Mouse (Mus musculus): ENCODE measurements around the gene Olfr140.

Gene Olfr140

DNA sequence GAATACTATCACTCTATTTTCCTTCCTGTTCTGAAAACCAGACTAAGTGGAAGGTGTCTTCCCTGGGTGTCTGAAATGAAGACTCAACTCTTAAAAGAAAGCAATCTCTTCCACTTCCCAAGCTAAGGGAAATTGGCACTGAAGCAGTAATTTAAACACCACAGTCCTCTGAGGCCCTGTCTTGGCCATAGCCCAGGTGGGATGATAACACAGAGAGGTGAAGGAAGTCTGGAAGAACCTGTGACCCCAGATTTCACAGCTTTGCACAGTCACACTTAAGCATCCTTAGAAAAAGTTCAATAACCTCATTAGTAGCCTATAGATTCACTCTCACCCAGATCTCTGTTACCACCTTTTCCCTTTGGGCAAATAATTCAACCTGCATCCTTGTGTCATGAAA is at the start of gene Olfr140:
Olfr140 (minus strand) TSS at position 101 of the 400 bp plus-strand sequence.
- no peak for ATAC-seq (ENCODE audit: insufficient number of reproducible peaks, low FRiP score, low TSS enrichment)

DNA sequence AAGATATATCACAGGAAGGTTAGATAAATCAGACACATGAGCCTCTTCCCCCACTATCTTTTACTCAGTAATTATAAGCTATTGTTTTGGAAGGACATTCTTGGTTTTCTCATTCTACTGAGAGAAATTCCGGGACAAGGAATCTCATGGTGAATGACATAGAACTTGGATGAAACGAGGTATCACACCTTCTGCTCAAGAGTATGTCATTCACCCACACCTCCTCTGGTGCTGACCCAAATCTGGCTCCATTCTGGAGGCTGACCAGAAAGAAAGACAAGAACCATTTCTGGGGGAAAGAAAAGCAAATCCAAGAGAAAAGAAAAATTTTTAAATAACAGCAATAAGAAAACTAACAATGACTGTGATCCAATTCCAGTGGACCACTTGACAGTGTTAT is 6.7 kb upstream of the Olfr140 start:
- no peak for ATAC-seq (ENCODE audit: insufficient number of reproducible peaks, low FRiP score, low TSS enrichment)

DNA sequence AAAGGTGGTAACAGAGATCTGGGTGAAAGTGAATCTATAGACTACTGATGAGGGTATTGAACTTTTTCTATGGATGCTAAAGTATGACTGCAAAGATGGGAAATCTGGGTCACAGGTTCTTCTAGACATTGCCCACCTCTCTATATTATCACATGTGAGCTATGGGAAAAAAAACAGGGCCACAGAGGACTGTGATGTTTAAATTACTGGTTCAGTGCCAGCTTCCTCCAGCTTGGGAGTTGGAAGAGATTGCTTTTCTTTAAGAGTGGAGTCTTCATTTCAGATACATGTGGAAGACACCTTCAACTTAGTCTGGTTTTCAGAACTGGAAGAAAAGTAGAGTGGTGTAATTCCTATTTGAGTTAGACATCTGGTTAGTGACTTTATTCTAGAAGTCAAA is 28.4 kb downstream of the Olfr140 start, which contains the start of gene Olfr1265:
Olfr1265 (plus strand) TSS at position 301 of the 400 bp plus-strand sequence.
- no peak for ATAC-seq (ENCODE audit: insufficient number of reproducible peaks, low FRiP score, low TSS enrichment)

DNA sequence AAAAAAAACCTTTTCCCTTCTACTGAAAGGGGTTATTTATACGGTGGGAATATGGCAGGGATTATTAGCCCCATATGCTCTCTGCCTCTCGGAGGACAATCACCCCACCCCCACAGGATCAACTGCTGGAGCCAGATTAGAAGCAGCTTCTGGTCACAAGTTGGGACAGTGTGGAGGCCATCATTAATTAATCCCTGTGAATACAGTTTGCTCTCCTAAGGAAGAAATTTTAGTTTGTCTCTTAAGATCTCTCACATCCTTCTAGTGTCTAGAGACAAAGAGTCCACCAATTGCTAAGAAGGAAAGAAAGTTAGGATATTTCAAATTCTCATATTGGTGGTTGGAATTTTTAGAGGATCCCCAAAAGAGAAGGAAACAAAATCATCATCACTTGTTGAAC is 37.9 kb downstream of the Olfr140 start, which contains the start of gene Olfr1264:
Olfr1264 (minus strand) TSS at position 101 of the 400 bp plus-strand sequence.
- ATAC-seq (ENCODE audit: insufficient number of reproducible peaks, low FRiP score, low TSS enrichment), result no peak

DNA sequence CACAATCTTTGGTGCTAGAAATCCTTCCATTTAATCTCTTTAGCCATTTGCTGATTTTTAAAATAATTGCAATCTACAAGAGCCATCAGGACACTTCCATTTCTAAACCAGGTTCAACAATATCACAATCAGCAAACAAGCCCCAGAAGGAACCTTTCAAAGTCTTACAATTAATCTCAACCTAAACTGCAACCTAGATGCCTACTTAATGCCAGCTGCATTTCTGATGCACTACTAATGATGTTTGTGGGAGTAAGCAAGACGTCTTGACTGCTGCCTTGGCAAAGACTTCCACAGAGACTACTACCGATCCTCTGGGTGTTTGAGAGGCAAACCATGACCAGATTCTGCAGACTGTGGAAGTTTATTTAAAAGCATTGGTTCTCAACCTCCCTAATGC is 51.6 kb downstream of the Olfr140 start, which contains the start of gene Olfr1263:
Olfr1263 (plus strand) TSS at position 301 of the 400 bp plus-strand sequence.
- ATAC-seq (ENCODE audit: insufficient number of reproducible peaks, low FRiP score, low TSS enrichment), result no peak

DNA sequence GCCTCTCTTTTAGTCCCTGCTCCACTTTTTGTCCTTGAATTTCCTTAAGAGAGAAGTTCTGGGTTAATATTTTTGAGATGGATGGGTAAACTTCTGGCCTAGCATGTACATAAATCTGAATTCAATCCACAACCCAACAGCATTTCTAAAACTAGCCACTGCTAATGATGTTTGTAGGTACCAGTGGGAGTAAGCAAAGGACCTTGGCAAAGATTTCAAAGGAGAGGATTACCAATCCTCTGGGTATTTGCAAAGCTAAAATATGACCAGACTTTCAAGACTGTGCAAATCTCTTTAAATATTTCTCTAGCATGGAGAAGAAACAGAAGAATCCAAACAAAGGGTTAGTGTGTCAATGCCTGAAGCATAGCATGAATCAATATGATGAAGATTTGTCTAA is 63.5 kb downstream of the Olfr140 start, which contains the start of gene Olfr1262:
Olfr1262 (plus strand) TSS at position 301 of the 400 bp plus-strand sequence.
- no peak for ATAC-seq (ENCODE audit: insufficient number of reproducible peaks, low FRiP score, low TSS enrichment)

Data from cerebellum, adult (tissue).